Mouse (Mus musculus): ENCODE data around the gene Ppp4r3a. TPM values are rescaled to one million over a fixed set of nuclear protein-coding genes. Genes with fewer than 3 reads are reported as not detected.

Ppp4r3a gene
- 10 to 100 TPM; 68.9 to 72.1 TPM for total RNA-seq (2023)

DNA sequence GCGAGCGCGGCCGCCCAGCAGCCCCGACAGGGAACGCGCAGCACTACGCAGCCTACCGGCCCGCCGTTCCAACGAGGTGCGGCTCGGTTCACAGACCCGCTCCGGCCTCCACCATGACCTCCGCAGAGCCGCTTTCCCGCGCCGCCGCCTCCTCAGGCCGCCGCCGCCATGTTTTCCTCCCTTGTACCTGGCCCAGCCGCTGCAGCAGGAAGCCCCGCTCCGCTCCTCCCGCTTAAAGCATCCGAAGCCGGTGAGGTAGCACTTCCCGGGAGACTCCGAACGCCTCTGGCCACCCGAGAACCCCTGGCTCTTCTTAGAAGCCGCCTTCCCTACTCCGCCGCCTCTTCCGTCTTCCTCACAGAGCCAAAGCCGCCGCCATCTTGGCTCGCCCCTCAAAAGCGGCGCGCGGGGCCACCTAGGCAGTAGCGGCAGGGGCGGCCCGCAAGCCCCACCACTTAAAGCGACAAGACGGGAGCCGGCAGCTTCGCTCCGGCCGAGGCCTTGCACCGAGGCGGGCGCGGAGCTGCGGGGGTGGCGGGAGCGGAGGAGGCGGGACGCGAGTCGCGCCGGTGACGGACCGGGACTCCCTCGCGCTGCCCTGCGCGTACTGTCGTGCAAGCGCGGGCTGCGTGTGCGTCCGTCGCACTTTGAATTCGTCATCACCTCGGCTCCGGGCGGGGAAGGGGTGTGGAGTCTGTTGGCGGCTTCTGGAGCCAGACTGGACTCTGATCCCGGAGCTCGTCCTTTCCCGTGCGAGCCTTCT, at the start of gene Ppp4r3a:
Gene Ppp4r3a, minus strand, starts transcription at position 627 of the 763 bp plus-strand sequence.

DNA sequence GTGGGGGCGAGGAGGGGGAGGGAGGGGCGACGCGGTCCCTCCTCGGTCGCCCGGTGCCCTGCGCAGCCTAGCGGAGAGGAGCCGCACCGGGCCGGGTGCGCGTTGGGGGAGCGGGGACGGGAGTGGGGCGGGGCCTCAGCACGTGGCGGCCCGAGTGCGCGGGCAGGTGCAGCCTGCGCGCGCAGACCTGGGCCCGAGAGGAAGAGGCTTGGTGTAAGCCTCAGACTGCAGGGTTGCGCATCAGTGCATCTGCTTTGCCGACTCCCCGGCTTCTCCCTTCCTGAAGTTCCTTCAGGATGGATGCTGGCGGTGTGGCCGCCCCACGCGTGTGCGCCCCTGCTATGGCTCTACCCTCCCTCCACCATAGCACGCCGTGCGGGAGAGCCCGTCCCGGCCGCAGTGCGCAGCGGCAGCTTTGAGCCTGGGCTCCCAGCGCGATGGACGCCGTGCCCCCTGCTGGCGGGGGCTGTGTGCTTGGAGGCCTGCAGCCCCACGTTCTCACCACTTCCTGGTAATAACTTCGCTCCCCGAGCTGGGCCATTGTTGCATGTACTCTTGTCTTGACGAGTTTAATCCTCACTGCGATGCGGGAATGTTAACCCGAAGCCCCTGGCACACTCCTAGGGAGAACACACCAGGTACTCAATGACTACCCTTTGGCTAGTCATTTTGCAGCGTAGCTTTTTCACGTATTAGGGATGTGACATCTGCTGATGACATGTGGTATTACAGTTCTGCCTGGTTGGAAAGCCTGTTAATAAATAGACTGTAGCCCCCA, 54.4 kb downstream of the Ppp4r3a start, which contains the start of gene Ccdc88c:
Gene Ccdc88c, minus strand, starts transcription at position 103 of the 778 bp plus-strand sequence.

Other genes starting within 250 kb of the Ppp4r3a start
- gene Gpr68, start 175.5 kb downstream of the Ppp4r3a start, total RNA-seq (2023): under 1 TPM; 0.28 to 0.97 TPM
- 100 to 1,000 TPM; 209 to 236 TPM for gene Ccdc88c, start 54.6 kb downstream of the Ppp4r3a start, total RNA-seq (2023)